Mouse (Mus musculus) olfactory bulb, adult 2 months (tissue): ENCODE measurements around the gene Slc9a6. TPM values are rescaled to one million over a fixed set of nuclear protein-coding genes. Genes with fewer than 3 reads are reported as not detected.

Experiments used
- H3K27ac ChIP-seq: fragments of 200-500 bp; 2 replicates; pipeline ENCODE4 v1.5.1; 2012; ENCODE audit warnings: low read depth, low read length; ENCODE audit not compliant: insufficient read depth
- H3K4me1 ChIP-seq: fragments of 200-500 bp; 2 replicates; pipeline ENCODE4 v1.6.1; 2012; ENCODE audit warnings: low read length; ENCODE audit not compliant: control insufficient read depth, insufficient read depth
- H3K4me3 ChIP-seq: fragments of 200-500 bp; 2 replicates; pipeline ENCODE4 v1.5.1; 2012; ENCODE audit warnings: mild to moderate bottlenecking, low read depth, low read length, moderate library complexity; ENCODE audit not compliant: insufficient read depth
- CTCF ChIP-seq: fragments of 200-500 bp; IDR thresholded peaks from 2 replicates; pipeline ENCODE4 v1.5.1; 2012; ENCODE audit warnings: low read depth, mild to moderate bottlenecking, low read length, moderate library complexity; ENCODE audit not compliant: insufficient read depth
- POLR2A ChIP-seq: fragments of 200-500 bp; IDR thresholded peaks from 2 replicates; pipeline ENCODE4 v1.6.1; 2012; ENCODE audit warnings: mild to moderate bottlenecking, low read depth, low read length, moderate library complexity; ENCODE audit not compliant: insufficient read depth
- WGBS: fragments of 180-500 bp; shearing (Covaris S2); methylation state at CpG from one replicate; pipeline ENCODE4 v1.1.7; 2018; 5-methylcytosine and 5-hydroxymethylcytosine counted together
- polyA plus RNA-seq: library from polyadenylated mRNA; stranded (reverse); fragments of >200 nt; gene quantifications from 2 replicates; pipeline ENCODE4 v1.2.4, GENCODE M21; 2012; ENCODE audit warnings: low replicate concordance; ENCODE audit not compliant: missing spikeins, insufficient read depth, insufficient read length

Gene Slc9a6
- polyA plus RNA-seq = 368 TPM in 1 of 2 replicates, not detected in the other

GRCm38 (mm10) chrX:56609623-56610317 is at the start of gene Slc9a6:
Gene Slc9a6 (plus strand): TSS chrX:56609757.
- H3K27ac ChIP-seq = peak within 1 kb of the TSS; percentile 55; the same call in 1 of the 2 replicates
- 13% methylated on average over 50 of the region's 50 CpGs for WGBS

GRCm38 (mm10) chrX:56572465-56572864 is 37.1 kb upstream of the Slc9a6 start:
- Histone ChIP-seq H3K27ac (no peak overlapping the region), H3K4me1 (no peaks in the 10 kb centered on the region), H3K4me3 (no peak overlapping the region)
- WGBS = 23% methylated on average over 6 of the region's 6 CpGs
- TF ChIP-seq POLR2A (no peak), CTCF (no peak)

More at GRCm38 (mm10) chrX:56609623-56610317, at the start of gene Slc9a6:
- peaks cover 3% of the 10 kb centered on the region; the same call in 1 of the 2 replicates for H3K4me1 ChIP-seq
- TF ChIP-seq CTCF = no peak
- TF ChIP-seq POLR2A = no peak
- peak within 1 kb of the TSS; percentile 73 for H3K4me3 ChIP-seq

- Histone ChIP-seq H3K4me3 (no peak overlapping the region), H3K27ac (no peak overlapping the region), H3K4me1 (no peaks in the 10 kb centered on the region)
- 59% methylated on average over 2 of the region's 2 CpGs for WGBS
- TF ChIP-seq POLR2A (no peak), CTCF (no peak)
These were observed 31.4 kb upstream of the Slc9a6 start for GRCm38 (mm10) chrX:56578200-56578599.

GRCm38 (mm10) chrX:56597219-56597886 is 12.2 kb upstream of the Slc9a6 start:
- peak overlapping the region; percentile 83 for H3K4me3 ChIP-seq
- H3K27ac ChIP-seq = 0 out of 2 replicates have a peak overlapping the region, but pooled peaks have one; percentile 29
- 14% methylated on average over 25 of the region's 25 CpGs for WGBS
- TF ChIP-seq CTCF (no peak), POLR2A (no peak)
- H3K4me1 ChIP-seq = no peaks in the 10 kb centered on the region

GRCm38 (mm10) chrX:56597887-56598640 is 11.5 kb upstream of the Slc9a6 start, which contains the start of gene Mmgt1:
Gene Mmgt1 (minus strand): TSS chrX:56598069.
- H3K4me1 ChIP-seq = no peaks in the 10 kb centered on the region
- WGBS = 20% methylated on average over 44 of the region's 44 CpGs
- H3K4me3 ChIP-seq = peak within 1 kb of the TSS; percentile 83
- TF ChIP-seq POLR2A (peak; percentile 39; the same call in 1 of the 2 replicates), CTCF (no peak)
- H3K27ac ChIP-seq = 0 out of 2 replicates have a peak within 1 kb of the TSS, but pooled peaks have one; percentile 29

GRCm38 (mm10) chrX:56606536-56606935 is 3.0 kb upstream of the Slc9a6 start:
- WGBS = 71% methylated on average over 2 of the region's 2 CpGs
- Histone ChIP-seq H3K4me1 (no peaks in the 10 kb centered on the region), H3K27ac (no peak overlapping the region), H3K4me3 (no peak overlapping the region)
- TF ChIP-seq POLR2A (no peak), CTCF (no peak)

- H3K27ac ChIP-seq = no peak overlapping the region
- H3K4me1 ChIP-seq = no peaks in the 10 kb centered on the region
- 87% methylated on average over 7 of the region's 7 CpGs for WGBS
- H3K4me3 ChIP-seq = no peak overlapping the region
- no peak for TF ChIP-seq POLR2A
- TF ChIP-seq CTCF = no peak
These were observed 2.4 kb upstream of the Slc9a6 start for GRCm38 (mm10) chrX:56607032-56607710.

- 19% methylated on average over 7 of the region's 7 CpGs for WGBS
- Histone ChIP-seq H3K27ac (no peak overlapping the region), H3K4me1 (peaks cover 3% of the 10 kb centered on the region; the same call in 1 of the 2 replicates), H3K4me3 (peak overlapping the region; percentile 73)
- TF ChIP-seq POLR2A = no peak
- TF ChIP-seq CTCF = no peak
These were observed 303 bp upstream of the Slc9a6 start for GRCm38 (mm10) chrX:56609285-56609622.
